Mouse (Mus musculus): ENCODE measurements at regions not wholly inside any gene's neighbourhood (a gene's known extent, or its start where the extent isn't known, plus 50 kb on each side); places are given as distances from the start of the nearest gene placed in this dataset.

- intact Hi-C loops (cut with DNase I; ENCODE audit: low total_unique reads): no loop called here
These were observed 341.1 kb downstream of the Cdh26 start for GRCm38 (mm10) chr2:178771435-178771834.

GRCm38 (mm10) chr2:178771881-178772280, 341.6 kb downstream of the Cdh26 start:
- intact Hi-C loops (cut with DNase I; ENCODE audit: low total_unique reads): no loop called here
- DNase-seq: no peak

More at GRCm38 (mm10) chr2:178771435-178771834, 341.1 kb downstream of the Cdh26 start:
- DNase-seq: no peak

- intact Hi-C loops (cut with DNase I; ENCODE audit: low total_unique reads): no loop called here
- no peak for DNase-seq
These were observed 354.7 kb downstream of the Cdh26 start for GRCm38 (mm10) chr2:178784822-178785589.

DNA sequence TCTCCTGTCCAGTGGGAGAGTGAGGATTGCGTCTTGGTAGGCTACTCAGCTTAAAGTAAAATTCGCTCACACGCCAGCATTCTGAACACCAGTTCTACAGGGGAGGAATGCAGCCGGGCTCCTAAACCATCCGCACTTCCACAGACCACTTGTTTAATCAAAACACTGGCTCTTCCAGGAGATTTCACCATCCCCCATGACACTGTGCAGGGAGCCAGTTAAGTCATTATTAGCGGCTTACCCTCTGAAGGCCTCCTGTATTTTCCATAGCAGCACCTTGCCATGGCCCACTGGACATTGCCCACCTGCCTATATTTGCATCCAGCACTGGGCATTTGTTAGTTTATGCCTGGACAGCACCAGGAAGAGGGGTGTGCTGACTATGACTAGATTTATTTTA, 355.5 kb downstream of the Cdh26 start:
- intact Hi-C loops (cut with DNase I; ENCODE audit: low total_unique reads): no loop called here
- DNase-seq: no peak

GRCm38 (mm10) chr2:178795841-178796240, 365.5 kb downstream of the Cdh26 start:
- DNase-seq: peak; percentile 24
- intact Hi-C loops (cut with DNase I; ENCODE audit: low total_unique reads): no loop called here

GRCm38 (mm10) chr2:178801464-178801863, 371.1 kb downstream of the Cdh26 start:
- intact Hi-C loops (cut with DNase I; ENCODE audit: low total_unique reads): no loop called here
- no peak for DNase-seq

DNA sequence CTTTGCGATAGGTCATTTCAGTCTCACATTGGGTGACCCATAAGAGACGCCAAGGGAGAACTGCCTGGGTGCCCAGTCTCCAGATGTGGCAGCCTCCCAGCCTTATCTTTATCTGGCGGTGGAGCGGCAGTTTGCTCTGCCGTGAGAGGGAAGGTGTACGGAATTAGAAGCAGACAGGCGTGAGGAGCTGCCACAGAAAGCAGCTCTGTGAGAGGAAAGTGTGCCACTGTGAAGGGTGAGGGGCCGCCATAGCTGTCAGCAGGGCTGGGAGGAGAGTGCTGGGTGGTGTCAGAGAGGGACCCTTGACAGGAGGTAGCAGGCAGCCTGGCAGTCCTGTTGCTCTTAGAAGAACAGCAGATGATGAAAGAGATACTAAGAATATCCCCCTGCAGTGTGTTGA, 375.0 kb downstream of the Cdh26 start:
- DNase-seq: no peak
- intact Hi-C loops (cut with DNase I; ENCODE audit: low total_unique reads): no loop called here

GRCm38 (mm10) chr2:178821552-178821951, 391.2 kb downstream of the Cdh26 start:
- intact Hi-C loops (cut with DNase I; ENCODE audit: low total_unique reads): no loop called here
- DNase-seq: peak; percentile 47

- no peak for DNase-seq
- intact Hi-C loops (cut with DNase I; ENCODE audit: low total_unique reads): no loop called here
These were observed 400.0 kb downstream of the Cdh26 start for GRCm38 (mm10) chr2:178830313-178830712.

DNA sequence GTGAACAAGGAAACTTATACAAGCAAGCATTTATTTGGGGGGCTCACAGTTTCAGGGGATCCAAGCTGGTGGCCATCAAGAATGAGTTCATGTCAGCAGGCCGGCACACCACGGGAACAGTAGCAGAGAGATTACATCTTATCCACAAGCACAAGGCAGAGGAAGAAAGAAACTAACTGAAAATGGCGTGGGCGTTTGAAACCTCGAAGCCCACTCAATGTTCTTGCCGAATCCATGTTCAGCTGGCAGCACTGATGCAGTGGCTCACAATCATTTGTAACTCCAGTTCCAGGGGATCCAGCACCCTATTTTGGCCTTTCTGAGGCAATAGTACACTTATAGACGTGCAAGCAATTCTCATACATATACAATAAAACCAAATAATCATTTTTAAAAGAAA, 404.7 kb downstream of the Cdh26 start:
- intact Hi-C loops (cut with DNase I; ENCODE audit: low total_unique reads): no loop called here
- no peak for DNase-seq

- no peak for DNase-seq
- intact Hi-C loops (cut with DNase I; ENCODE audit: low total_unique reads): no loop called here
These were observed 408.2 kb downstream of the Cdh26 start for GRCm38 (mm10) chr2:178838571-178838970.

DNA sequence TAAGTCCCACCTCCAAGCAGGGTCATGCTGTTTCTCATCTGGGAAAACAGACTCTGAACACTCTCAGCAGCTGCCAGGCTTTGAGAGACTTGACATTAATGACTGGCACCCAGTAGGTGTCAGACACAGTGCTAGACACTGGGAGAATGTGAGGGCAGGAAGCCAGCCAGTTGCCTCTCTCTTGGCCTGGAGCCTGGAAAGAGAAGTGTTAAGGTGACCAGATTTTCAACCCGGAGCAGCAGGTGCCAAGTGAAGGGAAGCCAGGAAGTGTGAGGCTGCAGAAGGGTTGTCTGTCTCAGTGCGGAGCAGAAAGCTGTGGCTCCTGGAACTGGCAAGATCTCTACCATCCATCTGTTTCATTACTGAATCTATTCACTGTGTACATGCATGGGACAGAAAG, 410.6 kb downstream of the Cdh26 start:
- intact Hi-C loops (cut with DNase I; ENCODE audit: low total_unique reads): no loop called here

GRCm38 (mm10) chr2:178842595-178842994, 412.3 kb downstream of the Cdh26 start:
- intact Hi-C loops (cut with DNase I; ENCODE audit: low total_unique reads): no loop called here
- DNase-seq: no peak

More for the DNA sequence above, 410.6 kb downstream of the Cdh26 start:
- DNase-seq: peak; percentile 66

DNA sequence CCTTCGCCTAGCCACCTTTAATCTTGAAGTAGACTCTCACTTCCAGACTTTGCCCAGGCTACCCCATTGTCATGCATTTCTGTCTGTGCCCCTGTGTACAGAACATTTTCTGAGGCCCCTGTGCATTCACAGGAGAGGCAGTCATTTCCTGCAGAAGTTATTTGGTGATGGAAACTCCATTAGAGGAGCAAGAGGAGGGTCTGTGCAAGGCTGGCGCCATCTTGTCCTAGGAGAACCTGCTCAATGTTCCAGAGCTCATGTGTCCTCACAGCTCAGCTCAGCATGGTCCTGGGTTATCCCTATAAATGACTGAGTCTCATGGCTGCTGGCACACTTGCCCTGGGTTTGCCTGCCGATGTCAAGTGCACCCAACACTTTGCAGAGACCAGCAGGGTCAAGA, 413.1 kb downstream of the Cdh26 start:
- DNase-seq: no peak
- intact Hi-C loops (cut with DNase I; ENCODE audit: low total_unique reads): no loop called here

DNA sequence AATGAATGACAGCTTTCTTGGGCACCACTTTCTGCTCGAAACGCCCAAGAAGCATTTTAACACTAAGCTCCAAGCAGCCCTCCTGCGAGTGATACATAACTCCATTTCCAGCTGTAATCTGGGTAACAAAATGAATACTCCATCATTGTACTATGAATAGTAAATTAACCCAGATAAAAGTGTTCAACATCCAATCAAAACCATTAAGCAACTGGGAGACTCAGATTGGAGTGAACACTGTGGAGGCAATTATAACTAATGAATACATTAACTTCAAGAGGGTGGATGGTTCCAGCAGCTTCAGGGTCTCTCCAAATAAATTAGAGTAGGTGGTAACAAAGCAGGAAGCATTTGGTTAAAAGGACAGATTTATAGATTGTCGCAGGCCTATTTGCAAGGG, 414.2 kb downstream of the Cdh26 start:
- DNase-seq: no peak
- intact Hi-C loops (cut with DNase I; ENCODE audit: low total_unique reads): no loop called here

DNA sequence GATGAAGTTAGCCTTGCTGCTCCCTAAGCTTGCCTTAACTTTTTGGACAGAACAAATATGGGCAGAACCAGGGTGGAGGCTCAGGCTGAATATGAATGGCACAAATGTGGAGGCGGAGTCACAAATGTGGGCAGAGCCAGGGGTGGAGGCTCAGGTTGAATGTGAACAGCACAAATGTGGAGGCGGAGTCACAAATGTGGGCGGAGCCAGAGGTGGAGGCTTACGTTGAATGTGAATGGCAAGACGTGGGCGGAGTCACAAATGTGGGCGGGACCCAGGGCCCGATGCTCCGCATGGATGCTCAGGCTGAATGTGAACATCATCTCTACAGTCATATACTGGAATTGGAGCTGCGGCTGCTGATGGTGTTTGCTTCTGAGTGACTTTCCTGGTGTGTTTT, 420.0 kb downstream of the Cdh26 start:
- DNase-seq: no peak
- intact Hi-C loops (cut with DNase I; ENCODE audit: low total_unique reads): no loop called here

- no peak for DNase-seq
- intact Hi-C loops (cut with DNase I; ENCODE audit: low total_unique reads): no loop called here
These were observed 420.4 kb downstream of the Cdh26 start for GRCm38 (mm10) chr2:178850769-178851168.

DNA sequence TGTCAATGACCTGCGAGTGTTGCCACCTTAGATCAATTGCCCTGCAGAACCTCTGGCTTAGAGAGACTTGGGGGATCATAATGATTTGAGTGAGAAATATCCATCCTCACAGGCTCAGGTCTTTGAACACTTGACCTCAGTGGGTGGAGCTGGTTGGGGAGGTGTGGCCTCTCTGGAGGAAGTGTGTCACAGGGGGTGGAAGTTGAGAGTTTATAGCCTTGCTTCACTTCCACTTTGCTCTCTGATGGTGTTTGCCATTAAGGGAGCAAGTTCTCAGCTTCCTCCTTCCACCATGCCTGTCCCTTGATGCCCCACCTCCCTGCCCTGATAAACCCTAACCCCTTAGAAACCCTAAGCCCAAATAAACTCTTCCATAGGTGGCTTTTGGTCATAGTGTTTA, 423.7 kb downstream of the Cdh26 start:
- intact Hi-C loops (cut with DNase I; ENCODE audit: low total_unique reads): no loop called here
- DNase-seq: no peak

DNA sequence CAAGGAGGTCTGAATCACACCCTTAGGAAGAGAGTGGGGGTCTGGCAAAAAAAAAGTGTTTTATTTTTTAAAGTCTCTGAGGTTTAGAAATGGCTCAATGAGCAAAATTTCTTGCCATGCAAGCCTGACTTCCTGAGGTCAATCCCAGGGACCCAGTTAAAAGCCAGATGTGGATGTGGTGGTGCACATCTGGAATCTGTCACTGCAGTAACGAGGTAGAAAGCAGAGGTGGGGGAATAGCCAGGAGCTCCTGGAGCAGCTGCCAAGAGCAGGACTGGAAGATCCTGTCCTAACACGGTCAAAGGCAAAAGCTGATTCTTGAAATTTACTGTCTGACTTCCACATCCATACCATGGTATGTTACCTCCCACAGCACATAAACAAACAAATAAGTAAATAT, 424.4 kb downstream of the Cdh26 start:
- intact Hi-C loops (cut with DNase I; ENCODE audit: low total_unique reads): no loop called here
- DNase-seq: no peak

GRCm38 (mm10) chr2:178862620-178863019, 432.3 kb downstream of the Cdh26 start:
- DNase-seq: no peak
- intact Hi-C loops (cut with DNase I; ENCODE audit: low total_unique reads): no loop called here

GRCm38 (mm10) chr2:178867086-178867485, 436.8 kb downstream of the Cdh26 start:
- intact Hi-C loops (cut with DNase I; ENCODE audit: low total_unique reads): no loop called here
- DNase-seq: no peak

- intact Hi-C loops (cut with DNase I; ENCODE audit: low total_unique reads): no loop called here
- DNase-seq: no peak
These were observed 438.8 kb downstream of the Cdh26 start for GRCm38 (mm10) chr2:178869160-178869559.
